Mouse (Mus musculus) neural tube, embryonic 13.5 days (tissue): Measurements from ENCODE around the gene Ilf2. TPM values are rescaled to one million over a fixed set of nuclear protein-coding genes. Genes with fewer than 3 reads are reported as not detected.

Experiments
- polyA plus RNA-seq: library from polyadenylated mRNA; unstranded; fragments of >200 nt; fragmentation: Nextera tagmentation; extraction: Ambion mirVana; gene quantifications from 2 replicates; pipeline ENCODE4 v1.2.1, GENCODE M21; 2015

Ilf2 gene
- polyA plus RNA-seq, 1 experiment from 2014 or later: 280 TPM

Other genes with a start within 250 kb of the Ilf2 start
- gene Jtb, start 244.5 kb upstream of the Ilf2 start, polyA plus RNA-seq: 85.9 and 90.3 TPM in 2 replicates
- 3.3 and 3.5 TPM in 2 replicates for gene Creb3l4, start 232.6 kb upstream of the Ilf2 start, polyA plus RNA-seq
- 42.4 and 54.8 TPM in 2 replicates for gene Slc39a1, start 228.0 kb upstream of the Ilf2 start, polyA plus RNA-seq
- gene Crtc2, start 222.0 kb upstream of the Ilf2 start, polyA plus RNA-seq: 23.7 and 27.0 TPM in 2 replicates
- gene Dennd4b, start 210.9 kb upstream of the Ilf2 start, polyA plus RNA-seq: 5.9 and 7.4 TPM in 2 replicates
- 13.7 and 15.6 TPM in 2 replicates for gene Gatad2b, start 182.9 kb upstream of the Ilf2 start, polyA plus RNA-seq
- 22.9 and 24.1 TPM in 2 replicates for gene Slc27a3, start 86.2 kb upstream of the Ilf2 start, polyA plus RNA-seq
- gene Ints3, start 42.5 kb upstream of the Ilf2 start, polyA plus RNA-seq: 29.3 and 30.8 TPM in 2 replicates
- gene Npr1, start 10.3 kb upstream of the Ilf2 start, polyA plus RNA-seq: 3.7 and 3.9 TPM in 2 replicates
- 98.2 and 103 TPM in 2 replicates for gene Snapin, start 14.9 kb downstream of the Ilf2 start, polyA plus RNA-seq
- 183 and 200 TPM in 2 replicates for gene Chtop, start 33.4 kb downstream of the Ilf2 start, polyA plus RNA-seq
- 9.0 and 13.0 TPM in 2 replicates for gene S100a1, start 38.3 kb downstream of the Ilf2 start, polyA plus RNA-seq
- 13.9 and 14.9 TPM in 2 replicates for gene S100a13, start 38.3 kb downstream of the Ilf2 start, polyA plus RNA-seq
- gene S100a14, start 50.7 kb downstream of the Ilf2 start, polyA plus RNA-seq: 0.81 TPM in 1 of 2 replicates, not detected in the other
- gene S100a16, start 61.1 kb downstream of the Ilf2 start, polyA plus RNA-seq: 31.5 and 37.5 TPM in 2 replicates
- 1.4 and 1.9 TPM in 2 replicates for gene S100a3, start 84.5 kb downstream of the Ilf2 start, polyA plus RNA-seq
- gene S100a2, start 114.1 kb downstream of the Ilf2 start, polyA plus RNA-seq: not detected in 2 replicates
- not detected in 2 replicates for gene Gm42674, start 125.8 kb downstream of the Ilf2 start, polyA plus RNA-seq
- not detected in 2 replicates for gene S100a4, start 127.6 kb downstream of the Ilf2 start, polyA plus RNA-seq
- not detected in 2 replicates for gene S100a5, start 132.4 kb downstream of the Ilf2 start, polyA plus RNA-seq
- 28.2 and 28.4 TPM in 2 replicates for gene S100a6, start 136.8 kb downstream of the Ilf2 start, polyA plus RNA-seq
- not detected in 2 replicates for gene S100a7a, start 177.9 kb downstream of the Ilf2 start, polyA plus RNA-seq
- gene S100a8, start 192.9 kb downstream of the Ilf2 start, polyA plus RNA-seq: 13.5 and 16.1 TPM in 2 replicates
- 8.0 and 12.1 TPM in 2 replicates for gene S100a9, start 219.6 kb downstream of the Ilf2 start, polyA plus RNA-seq